Mouse (Mus musculus): ENCODE data around the gene Mex3d. TPM values are rescaled to one million over a fixed set of nuclear protein-coding genes. Genes with fewer than 3 reads are reported as not detected.

Gene Mex3d
- polyA plus RNA-seq, 1 experiment from 2014 or later, result 4.4 TPM

DNA sequence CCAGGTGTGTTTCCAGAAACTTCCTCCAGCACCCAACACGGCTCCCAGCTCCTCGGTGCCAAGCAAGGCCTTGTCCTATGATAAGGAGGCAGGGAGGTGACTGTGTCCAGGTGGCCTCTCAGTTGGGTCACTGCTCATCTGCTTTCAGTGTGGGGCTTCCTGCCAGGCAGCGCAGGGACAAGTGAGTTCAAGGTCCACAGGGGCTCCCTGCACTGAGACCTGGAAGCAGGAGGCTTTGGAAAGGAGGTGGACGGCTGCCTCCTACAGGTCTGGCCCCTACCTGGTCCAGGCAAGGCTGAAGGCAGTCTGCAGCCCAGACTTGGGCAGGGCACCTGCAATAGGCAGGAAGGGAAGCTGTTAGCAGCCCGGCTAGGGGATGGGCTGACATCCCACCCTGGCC is 5.2 kb upstream of the Mex3d start:
- no peak for ATAC-seq (ENCODE audit: low read depth)
- H3K9ac ChIP-seq (ENCODE audit: low read length), result no peak overlapping the region
- no peaks in the 10 kb centered on the region for H3K9me3 ChIP-seq (ENCODE audit: control insufficient read depth, low read length)

DNA sequence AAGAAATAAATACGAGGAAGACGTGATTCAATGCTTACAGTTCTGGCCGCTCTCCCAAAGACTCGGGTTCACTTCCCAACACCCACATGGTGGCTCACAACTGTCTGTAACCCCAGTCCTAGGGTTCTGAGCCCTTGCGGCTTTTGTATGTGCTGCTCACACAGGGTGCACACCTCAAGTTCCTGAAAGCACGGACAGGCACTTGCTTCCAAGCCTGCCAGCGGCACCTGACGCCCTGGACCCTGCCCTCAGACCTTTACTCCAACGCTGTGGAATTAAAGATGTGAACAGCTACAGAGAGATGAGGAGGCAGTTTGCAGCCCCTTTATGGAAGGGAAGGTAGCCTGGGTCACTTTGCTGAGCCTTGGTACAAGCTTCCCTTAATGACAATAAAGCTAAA is 3.2 kb upstream of the Mex3d start:
- ATAC-seq (ENCODE audit: low read depth), result no peak
- H3K9me3 ChIP-seq (ENCODE audit: control insufficient read depth, low read length), result no peaks in the 10 kb centered on the region
- WGBS, result 75% methylated on average over 9 of the region's 9 CpGs
- no peak overlapping the region for H3K4me2 ChIP-seq (ENCODE audit: low read depth, low read length)
- H3K27me3 ChIP-seq (ENCODE audit: control insufficient read depth, insufficient read depth, low read depth, low read length), result no peaks in the 10 kb centered on the region
- H3K4me3 ChIP-seq (ENCODE audit: low read length), result no peak overlapping the region
- H3K4me1 ChIP-seq (replicated peaks; ENCODE audit: control insufficient read depth, insufficient read depth, low read length), result peaks cover 9% of the 10 kb centered on the region
- no peak overlapping the region for H3K9ac ChIP-seq (ENCODE audit: low read length)
- H3K36me3 ChIP-seq (ENCODE audit: control insufficient read depth, insufficient read depth, low read length), result peaks cover 47% of the 10 kb centered on the region
- no peak overlapping the region for H3K27ac ChIP-seq (ENCODE audit: low read length)

More for the DNA sequence above, 5.2 kb upstream of the Mex3d start:
- Histone ChIP-seq H3K27ac (ENCODE audit: low read length) (no peak overlapping the region), H3K4me1 (replicated peaks; ENCODE audit: control insufficient read depth, insufficient read depth, low read length) (peaks cover 19% of the 10 kb centered on the region), H3K4me3 (ENCODE audit: low read length) (no peak overlapping the region), H3K36me3 (ENCODE audit: control insufficient read depth, insufficient read depth, low read length) (peaks cover 47% of the 10 kb centered on the region), H3K4me2 (ENCODE audit: low read depth, low read length) (no peak overlapping the region), H3K27me3 (ENCODE audit: control insufficient read depth, insufficient read depth, low read depth, low read length) (no peaks in the 10 kb centered on the region)
- 84% methylated on average over 5 of the region's 5 CpGs for WGBS

DNA sequence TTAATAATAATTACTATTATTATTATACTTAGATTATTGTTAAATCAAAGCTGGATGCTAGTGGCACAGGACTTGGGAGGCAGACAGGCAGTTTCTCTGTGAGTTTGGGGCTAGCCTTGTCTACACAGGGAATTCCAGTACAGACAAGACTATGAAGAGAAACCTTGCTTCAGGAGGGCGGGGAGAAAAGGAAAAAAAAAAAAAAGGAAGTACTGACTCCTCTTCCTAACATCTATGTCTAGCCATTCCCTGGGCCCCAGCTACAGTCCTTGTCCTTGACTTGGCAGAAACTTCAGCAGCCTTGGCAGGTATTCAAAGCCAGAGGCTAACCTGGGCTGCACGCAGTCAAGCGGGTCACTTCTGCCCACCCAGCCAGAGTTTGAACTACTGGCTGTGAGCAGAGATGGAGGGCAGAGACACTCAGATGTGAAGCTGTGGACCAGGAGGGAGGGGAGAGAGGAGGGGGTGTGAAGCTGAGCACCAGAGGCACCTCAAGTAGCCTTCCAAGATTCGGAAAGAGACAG is 1.8 kb upstream of the Mex3d start:
- H3K4me3 ChIP-seq (ENCODE audit: low read length), result no peak overlapping the region
- no peak overlapping the region for H3K4me2 ChIP-seq (ENCODE audit: low read depth, low read length)
- no peaks in the 10 kb centered on the region for H3K27me3 ChIP-seq (ENCODE audit: control insufficient read depth, insufficient read depth, low read depth, low read length)
- H3K9me3 ChIP-seq (ENCODE audit: control insufficient read depth, low read length), result no peaks in the 10 kb centered on the region
- no peak overlapping the region for H3K9ac ChIP-seq (ENCODE audit: low read length)
- no peak for ATAC-seq (ENCODE audit: low read depth)
- WGBS, result 64% methylated on average over 4 of the region's 4 CpGs
- peaks cover 35% of the 10 kb centered on the region for H3K36me3 ChIP-seq (ENCODE audit: control insufficient read depth, insufficient read depth, low read length)
- H3K4me1 ChIP-seq (replicated peaks; ENCODE audit: control insufficient read depth, insufficient read depth, low read length), result peaks cover 22% of the 10 kb centered on the region
- no peak overlapping the region for H3K27ac ChIP-seq (ENCODE audit: low read length)

DNA sequence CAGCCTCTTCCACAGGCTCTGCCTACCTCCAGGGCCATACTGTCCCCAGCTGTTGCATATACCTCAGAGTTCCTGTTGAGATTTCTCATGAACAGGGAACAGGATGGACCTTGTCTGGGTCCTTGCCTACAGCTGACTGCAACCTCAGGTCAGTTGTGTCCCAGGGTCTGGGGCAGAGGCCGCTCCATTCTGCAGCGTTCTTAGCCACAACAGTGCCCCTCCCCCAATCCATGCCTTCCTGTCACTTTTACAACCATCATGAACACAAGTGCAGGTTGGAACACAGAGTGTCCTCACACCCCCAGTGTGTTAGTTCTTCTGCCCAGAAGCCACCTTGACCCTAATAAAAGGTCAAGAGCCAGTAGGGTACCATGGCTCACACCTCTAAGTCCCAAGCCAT is 1.3 kb upstream of the Mex3d start:
- no peaks in the 10 kb centered on the region for H3K27me3 ChIP-seq (ENCODE audit: control insufficient read depth, insufficient read depth, low read depth, low read length)
- no peaks in the 10 kb centered on the region for H3K9me3 ChIP-seq (ENCODE audit: control insufficient read depth, low read length)
- H3K9ac ChIP-seq (ENCODE audit: low read length), result peak overlapping the region; percentile 79; the same call in 1 of the 2 replicates
- no peak for ATAC-seq (ENCODE audit: low read depth)
- H3K27ac ChIP-seq (ENCODE audit: low read length), result no peak overlapping the region
- peaks cover 30% of the 10 kb centered on the region for H3K36me3 ChIP-seq (ENCODE audit: control insufficient read depth, insufficient read depth, low read length)
- 16% methylated on average over 2 of the region's 2 CpGs for WGBS
- 0 out of 2 replicates have a peak overlapping the region, but pooled peaks have one; percentile 97 for H3K4me2 ChIP-seq (ENCODE audit: low read depth, low read length)
- H3K4me3 ChIP-seq (ENCODE audit: low read length), result no peak overlapping the region
- peaks cover 27% of the 10 kb centered on the region for H3K4me1 ChIP-seq (replicated peaks; ENCODE audit: control insufficient read depth, insufficient read depth, low read length)

DNA sequence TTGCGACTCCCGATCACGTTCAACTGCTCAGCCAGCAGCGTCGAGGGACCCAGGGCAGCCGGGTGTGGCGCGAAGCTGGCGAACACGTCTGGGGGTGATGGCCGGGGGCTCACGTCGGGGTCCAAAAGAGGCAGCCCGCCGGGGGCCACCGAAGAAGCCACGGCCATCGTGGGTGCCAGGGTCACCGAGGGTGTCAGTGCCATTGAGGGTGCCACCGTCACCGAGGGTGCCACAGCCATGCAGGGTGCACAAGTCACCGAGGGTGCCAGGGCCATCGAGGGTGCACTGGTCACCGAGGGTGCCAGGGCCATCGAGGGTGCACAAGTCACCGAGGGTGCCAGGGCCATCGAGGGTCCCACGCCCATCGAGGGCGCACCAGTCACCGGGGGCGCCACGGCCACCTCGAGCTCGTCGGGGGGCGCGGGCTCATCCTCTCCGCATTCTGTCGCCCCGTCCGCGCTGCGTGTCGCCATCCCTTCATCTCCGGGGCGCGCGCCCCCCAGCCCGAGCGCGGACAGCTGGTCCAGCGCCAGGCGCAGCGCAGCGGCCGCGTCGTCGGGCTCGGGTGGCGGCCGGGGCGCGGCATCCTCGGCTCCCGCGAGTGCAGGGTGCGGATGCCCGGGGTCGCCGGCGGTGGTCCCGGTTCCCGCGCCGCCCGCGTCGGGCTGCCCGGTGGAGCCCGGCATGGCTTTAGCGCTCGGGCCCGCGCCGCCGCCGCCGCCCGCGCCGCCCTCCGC is 556 bp downstream of the Mex3d start:
- WGBS, result under 1% methylated on average over 53 of the region's 94 CpGs
- no peaks in the 10 kb centered on the region for H3K27me3 ChIP-seq (ENCODE audit: control insufficient read depth, insufficient read depth, low read depth, low read length)
- H3K9ac ChIP-seq (ENCODE audit: low read length), result peak overlapping the region; percentile 87
- peaks cover 29% of the 10 kb centered on the region for H3K4me1 ChIP-seq (replicated peaks; ENCODE audit: control insufficient read depth, insufficient read depth, low read length)
- H3K27ac ChIP-seq (ENCODE audit: low read length), result peak overlapping the region; percentile 92
- peaks cover 18% of the 10 kb centered on the region for H3K36me3 ChIP-seq (ENCODE audit: control insufficient read depth, insufficient read depth, low read length)
- peak overlapping the region; percentile 84 for H3K4me3 ChIP-seq (ENCODE audit: low read length)
- H3K4me2 ChIP-seq (ENCODE audit: low read depth, low read length), result peak overlapping the region; percentile 85
- ATAC-seq (ENCODE audit: low read depth), result peak; percentile 18
- H3K9me3 ChIP-seq (ENCODE audit: control insufficient read depth, low read length), result no peaks in the 10 kb centered on the region

DNA sequence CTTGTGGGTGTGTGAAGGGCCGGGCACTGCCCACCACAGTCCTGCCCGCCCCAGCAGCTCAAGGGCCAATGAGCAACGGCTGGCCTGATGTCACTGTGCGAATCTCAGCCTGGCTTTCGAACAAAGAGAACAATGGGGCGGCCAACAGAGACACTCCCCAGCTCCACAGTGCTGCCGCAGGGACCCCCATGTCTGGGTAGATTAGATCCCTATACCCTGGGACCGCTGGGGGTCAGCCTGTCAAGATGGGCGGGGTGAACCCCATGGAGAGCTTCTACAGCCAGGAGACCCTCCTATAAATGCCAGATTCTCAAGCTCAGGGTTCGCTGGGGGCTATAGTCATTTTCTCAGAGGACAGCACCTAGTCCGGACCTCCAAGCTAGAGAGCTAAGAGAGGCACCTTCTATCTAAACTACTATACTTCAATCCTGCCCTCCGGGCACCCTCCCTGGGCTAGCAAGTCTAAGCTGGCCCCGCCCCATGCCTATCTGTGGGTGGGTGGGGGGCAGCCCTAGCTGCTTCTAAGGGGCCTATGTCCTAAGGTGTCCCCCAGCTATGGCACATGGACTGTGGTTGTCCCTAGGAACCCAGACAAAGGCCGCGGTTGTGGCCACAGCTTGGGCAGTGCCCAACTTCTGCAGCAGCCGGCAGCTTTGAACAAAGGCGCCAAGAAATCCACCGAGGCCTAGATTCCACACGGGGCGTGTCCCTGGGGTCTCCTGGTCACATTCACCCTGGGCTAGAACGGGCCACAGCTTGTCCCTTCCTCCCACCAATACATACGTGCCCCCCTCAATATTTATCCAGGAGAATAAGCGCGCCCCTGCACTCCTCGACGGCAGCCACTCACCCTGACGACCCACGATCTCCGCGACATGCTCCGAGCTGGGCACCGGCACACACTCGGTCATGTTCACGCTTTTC is 1.4 kb downstream of the Mex3d start:
- H3K9me3 ChIP-seq (ENCODE audit: control insufficient read depth, low read length), result no peaks in the 10 kb centered on the region
- peak overlapping the region; percentile 87 for H3K9ac ChIP-seq (ENCODE audit: low read length)
- under 1% methylated on average over 34 of the region's 34 CpGs for WGBS
- H3K4me3 ChIP-seq (ENCODE audit: low read length), result peak overlapping the region; percentile 84
- no peaks in the 10 kb centered on the region for H3K27me3 ChIP-seq (ENCODE audit: control insufficient read depth, insufficient read depth, low read depth, low read length)
- peaks cover 29% of the 10 kb centered on the region for H3K4me1 ChIP-seq (replicated peaks; ENCODE audit: control insufficient read depth, insufficient read depth, low read length)
- peak; percentile 55 for ATAC-seq (ENCODE audit: low read depth)
- peaks cover 19% of the 10 kb centered on the region for H3K36me3 ChIP-seq (ENCODE audit: control insufficient read depth, insufficient read depth, low read length)
- peak overlapping the region; percentile 85 for H3K4me2 ChIP-seq (ENCODE audit: low read depth, low read length)
- peak overlapping the region; percentile 92 for H3K27ac ChIP-seq (ENCODE audit: low read length)

DNA sequence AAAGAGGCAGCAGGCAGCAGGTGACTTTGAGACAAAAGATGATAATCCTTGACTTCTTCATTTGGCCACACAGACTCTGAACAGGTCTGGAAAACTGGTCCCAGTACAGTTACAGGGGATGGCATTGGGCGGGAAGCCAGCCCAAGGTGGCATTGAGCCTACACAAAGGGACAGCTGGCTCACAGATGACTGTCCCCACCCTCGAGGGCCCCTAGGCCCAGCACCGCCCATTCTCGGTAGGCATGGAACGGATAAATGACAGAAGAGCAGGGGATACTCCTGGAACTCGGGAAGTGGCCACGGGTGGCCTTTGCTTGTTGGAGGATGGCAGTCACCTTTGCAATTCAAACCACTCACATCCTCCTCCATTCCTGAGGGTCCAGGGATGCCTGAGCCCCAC is 2.1 kb downstream of the Mex3d start:
- peak overlapping the region; percentile 87 for H3K9ac ChIP-seq (ENCODE audit: low read length)
- ATAC-seq (ENCODE audit: low read depth), result no peak
- peaks cover 19% of the 10 kb centered on the region for H3K36me3 ChIP-seq (ENCODE audit: control insufficient read depth, insufficient read depth, low read length)
- no peaks in the 10 kb centered on the region for H3K27me3 ChIP-seq (ENCODE audit: control insufficient read depth, insufficient read depth, low read depth, low read length)
- H3K4me2 ChIP-seq (ENCODE audit: low read depth, low read length), result peak overlapping the region; percentile 85
- WGBS, result 22% methylated on average over 7 of the region's 7 CpGs
- H3K9me3 ChIP-seq (ENCODE audit: control insufficient read depth, low read length), result no peaks in the 10 kb centered on the region
- H3K4me3 ChIP-seq (ENCODE audit: low read length), result peak overlapping the region; percentile 84
- H3K4me1 ChIP-seq (replicated peaks; ENCODE audit: control insufficient read depth, insufficient read depth, low read length), result peaks cover 29% of the 10 kb centered on the region
- peak overlapping the region; percentile 92; the same call in 1 of the 2 replicates for H3K27ac ChIP-seq (ENCODE audit: low read length)

DNA sequence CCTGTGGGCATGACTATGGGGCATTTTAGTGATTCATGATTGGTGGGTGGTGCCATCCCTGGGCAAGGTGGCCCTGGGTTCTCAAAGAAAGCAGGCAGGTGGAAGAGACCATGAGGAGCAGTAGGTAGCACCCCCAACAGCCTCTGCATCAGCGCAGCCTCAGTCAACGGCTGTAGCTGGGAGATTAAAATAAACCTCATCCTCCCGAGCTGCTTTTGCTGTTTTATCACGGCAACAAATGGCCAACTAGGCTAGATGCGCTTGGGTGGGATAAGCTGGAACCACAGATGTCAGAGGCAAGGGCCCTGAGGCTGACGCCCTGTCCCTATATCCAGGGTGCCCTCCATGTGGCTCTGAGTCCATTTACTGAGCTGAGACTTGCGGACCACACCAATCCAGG is 2.8 kb downstream of the Mex3d start:
- Histone ChIP-seq H3K9ac (ENCODE audit: low read length) (peak overlapping the region; percentile 87; the same call in 1 of the 2 replicates), H3K4me1 (replicated peaks; ENCODE audit: control insufficient read depth, insufficient read depth, low read length) (peaks cover 29% of the 10 kb centered on the region), H3K9me3 (ENCODE audit: control insufficient read depth, low read length) (no peaks in the 10 kb centered on the region), H3K4me3 (ENCODE audit: low read length) (peak overlapping the region; percentile 84), H3K36me3 (ENCODE audit: control insufficient read depth, insufficient read depth, low read length) (peaks cover 19% of the 10 kb centered on the region), H3K4me2 (ENCODE audit: low read depth, low read length) (peak overlapping the region; percentile 85), H3K27me3 (ENCODE audit: control insufficient read depth, insufficient read depth, low read depth, low read length) (no peaks in the 10 kb centered on the region), H3K27ac (ENCODE audit: low read length) (no peak overlapping the region)
- ATAC-seq (ENCODE audit: low read depth), result no peak
- WGBS, result 68% methylated on average over 7 of the region's 7 CpGs

DNA sequence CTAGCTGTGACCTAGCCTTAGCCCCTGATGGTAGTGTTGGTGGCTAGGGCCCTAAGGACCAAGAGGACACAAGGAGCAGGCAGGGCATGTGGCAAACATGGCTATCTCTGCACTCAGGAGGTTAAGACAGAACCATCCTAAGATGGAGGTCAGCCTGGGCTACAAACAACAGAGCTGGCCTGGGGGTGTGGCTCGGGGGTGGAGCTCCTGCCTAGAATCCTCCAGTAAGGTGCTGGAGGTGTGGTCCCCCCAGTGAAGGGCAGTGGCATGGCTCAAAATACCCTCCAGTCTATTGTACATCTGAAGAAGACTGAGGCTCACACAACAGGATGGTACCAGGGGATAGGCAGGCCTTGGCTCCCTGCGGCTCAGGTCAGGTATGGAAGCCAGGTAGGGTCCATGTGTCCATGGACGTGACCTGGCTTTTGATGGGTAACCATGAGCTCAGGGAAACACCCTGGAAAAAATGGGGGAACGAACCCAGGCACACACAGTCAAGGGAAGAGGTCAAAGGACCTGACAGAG is 3.3 kb downstream of the Mex3d start:
- Histone ChIP-seq H3K4me3 (ENCODE audit: low read length) (no peak overlapping the region), H3K9ac (ENCODE audit: low read length) (no peak overlapping the region), H3K27me3 (ENCODE audit: control insufficient read depth, insufficient read depth, low read depth, low read length) (no peaks in the 10 kb centered on the region), H3K4me1 (replicated peaks; ENCODE audit: control insufficient read depth, insufficient read depth, low read length) (peaks cover 29% of the 10 kb centered on the region), H3K27ac (ENCODE audit: low read length) (no peak overlapping the region), H3K9me3 (ENCODE audit: control insufficient read depth, low read length) (no peaks in the 10 kb centered on the region), H3K4me2 (ENCODE audit: low read depth, low read length) (peak overlapping the region; percentile 85; the same call in 1 of the 2 replicates), H3K36me3 (ENCODE audit: control insufficient read depth, insufficient read depth, low read length) (peaks cover 19% of the 10 kb centered on the region)
- WGBS, result 85% methylated on average over 4 of the region's 4 CpGs
- ATAC-seq (ENCODE audit: low read depth), result no peak

Data from lung, embryonic 16.5 days (tissue).